Mouse (Mus musculus) retina, postnatal 1 day (tissue): ENCODE data around the gene Hprt.
"Not testable (repeated sequence)": the region's sequence is repeated elsewhere in the genome, so short reads cannot be mapped to it uniquely, and the experiment has no call there.

Experiments used
- DNase-seq: peaks from one replicate; pipeline ENCODE4 v3.0.0-alpha.2; 2012

The Hprt gene

DNA sequence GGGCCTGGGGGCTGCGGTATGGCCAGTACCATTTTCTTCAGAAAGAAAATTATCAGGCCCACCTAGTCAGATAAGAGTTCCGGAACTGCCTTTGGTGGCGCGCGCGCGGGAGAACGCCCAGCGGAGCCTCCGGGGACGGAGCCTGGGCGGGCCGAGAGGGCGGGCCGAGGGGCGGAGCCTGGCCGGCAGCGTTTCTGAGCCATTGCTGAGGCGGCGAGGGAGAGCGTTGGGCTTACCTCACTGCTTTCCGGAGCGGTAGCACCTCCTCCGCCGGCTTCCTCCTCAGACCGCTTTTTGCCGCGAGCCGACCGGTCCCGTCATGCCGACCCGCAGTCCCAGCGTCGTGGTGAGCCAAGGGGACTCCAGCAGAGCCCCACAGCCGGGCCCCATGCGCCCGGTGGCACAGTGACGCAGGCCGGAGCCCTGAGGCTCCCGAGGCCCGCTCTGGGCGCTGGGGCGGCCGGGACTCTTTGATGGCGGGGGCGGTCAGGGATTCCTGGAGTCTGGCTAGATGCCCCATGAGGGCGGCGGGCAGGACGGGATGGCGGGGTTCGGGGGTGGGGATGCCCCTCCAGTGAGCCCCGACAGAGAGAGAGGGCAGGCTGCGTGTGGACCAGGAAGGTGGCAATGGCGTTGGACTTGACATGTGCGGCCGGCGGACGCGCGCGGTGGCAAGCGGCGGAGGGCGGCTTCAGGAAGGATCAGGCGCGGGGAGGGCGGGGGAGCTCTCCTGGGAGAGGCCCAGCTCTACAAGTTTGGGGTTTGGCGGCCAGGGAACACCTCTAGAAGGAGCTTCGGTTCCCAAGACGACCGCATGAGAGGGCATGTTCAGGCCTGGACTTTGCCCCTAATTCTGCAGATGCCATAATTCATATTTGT lies at the start of gene Hprt:
Gene Hprt (plus strand): TSS at position 233 of the 879 bp plus-strand sequence.
- DNase-seq, result peak; percentile 89

DNA sequence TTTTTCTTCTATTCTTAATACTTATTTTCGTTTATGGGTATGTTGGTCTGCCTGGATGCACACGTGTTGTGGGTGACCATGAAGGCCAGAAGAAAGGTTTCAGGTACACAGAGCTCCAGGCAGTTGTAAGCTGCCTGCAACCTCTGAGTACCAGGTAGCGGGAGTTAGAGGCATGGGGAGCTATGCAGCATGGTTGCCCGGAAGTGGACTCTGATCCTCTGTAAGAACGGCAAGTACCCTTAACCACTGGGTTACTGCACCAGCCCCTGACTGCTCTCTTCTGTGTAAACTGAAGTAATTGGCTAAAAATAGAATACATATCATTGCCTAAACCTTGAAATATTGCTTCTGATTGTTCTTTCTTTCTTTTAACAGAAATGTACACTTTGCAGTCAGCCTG lies 42.4 kb upstream of the Hprt start:
- no peak for DNase-seq

- DNase-seq, result peak; percentile 15
Observed at GRCm38 (mm10) chrX:52949713-52950112, 38.2 kb upstream of the Hprt start.

DNA sequence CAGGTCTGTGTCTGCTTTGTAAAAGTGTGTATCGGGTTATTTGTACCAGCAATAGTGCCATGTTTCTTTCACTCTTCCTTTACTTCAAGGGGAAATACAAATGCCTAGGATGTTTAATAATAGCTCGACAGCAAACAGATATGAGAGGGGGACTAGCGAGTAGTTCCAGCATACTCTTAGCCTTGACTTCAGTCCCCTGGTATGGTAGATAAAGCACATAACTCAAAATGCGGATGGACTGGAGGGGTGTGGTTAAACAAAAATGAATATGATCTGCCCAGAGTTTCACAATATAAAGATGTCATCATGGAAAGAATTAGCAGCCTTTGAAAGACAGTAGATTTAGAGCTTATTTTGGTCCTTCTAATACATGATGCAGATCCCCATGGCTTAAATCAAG lies 31.0 kb upstream of the Hprt start:
- DNase-seq, result no peak

GRCm38 (mm10) chrX:52961559-52962110 lies 26.3 kb upstream of the Hprt start:
- peak; percentile 65 for DNase-seq

GRCm38 (mm10) chrX:52965149-52965548 lies 22.8 kb upstream of the Hprt start:
- DNase-seq, result no peak

DNA sequence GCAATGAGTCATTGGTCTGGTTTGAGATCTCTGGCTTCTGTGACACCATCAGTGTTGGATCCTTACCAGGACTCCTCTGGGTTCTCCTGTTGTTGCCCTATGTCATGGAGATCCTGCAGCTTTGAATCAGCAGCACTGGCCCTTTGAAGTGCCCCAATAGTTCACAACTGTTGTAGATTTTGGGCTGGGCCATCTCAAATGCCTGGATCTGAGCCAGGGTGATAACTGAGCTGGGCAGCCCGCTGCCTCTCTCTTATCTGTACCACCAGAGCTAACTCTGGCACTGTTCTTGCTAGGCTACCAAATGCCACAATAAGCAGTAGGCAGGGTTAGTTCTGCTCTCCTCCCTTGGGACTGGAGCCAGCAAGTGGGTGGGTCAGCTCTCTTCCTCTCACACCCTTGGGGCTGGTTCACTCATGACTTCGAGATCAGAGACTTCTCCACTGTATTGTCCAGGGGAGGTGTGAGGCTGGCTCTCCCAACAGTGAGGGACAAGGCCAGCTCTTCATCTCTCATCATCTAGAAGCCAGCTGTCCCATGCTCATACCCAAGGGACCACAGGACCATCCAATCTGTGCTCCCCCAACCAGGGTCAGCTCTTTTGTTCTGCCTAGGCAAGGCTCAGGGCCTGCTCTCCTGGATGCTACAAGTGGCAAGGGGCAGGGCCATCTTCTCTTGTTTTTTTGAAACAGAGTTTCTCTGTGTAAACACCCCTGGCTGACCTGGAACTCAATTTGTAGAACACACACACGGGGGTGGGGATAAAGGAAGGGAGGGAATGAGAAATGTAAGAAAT lies 16.5 kb upstream of the Hprt start:
- no peak for DNase-seq

GRCm38 (mm10) chrX:52972129-52972528 lies 15.8 kb upstream of the Hprt start:
- no peak for DNase-seq

DNA sequence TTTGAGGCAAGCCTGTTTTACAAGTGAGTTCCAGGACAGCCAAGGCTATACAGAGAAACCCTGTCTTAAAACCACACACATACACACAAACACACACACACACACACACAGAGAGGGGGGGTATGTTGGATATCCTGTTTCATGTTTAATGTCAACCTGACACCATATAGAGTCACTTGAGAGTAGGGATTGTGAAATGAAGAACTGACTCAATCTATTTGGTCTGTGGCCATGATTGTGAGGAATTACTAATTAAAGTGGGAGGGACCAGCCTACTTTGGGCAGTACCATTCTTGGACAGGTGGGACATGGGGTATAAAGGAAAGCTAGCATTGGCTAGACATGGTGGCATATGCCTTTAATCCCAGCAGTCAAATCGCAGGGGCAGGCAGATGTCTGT lies 15.3 kb upstream of the Hprt start:
- DNase-seq, result no peak

- DNase-seq, result no peak
Observed at GRCm38 (mm10) chrX:52978576-52978975, 9.4 kb upstream of the Hprt start.

GRCm38 (mm10) chrX:52981378-52981777 lies 6.6 kb upstream of the Hprt start:
- no peak for DNase-seq

DNA sequence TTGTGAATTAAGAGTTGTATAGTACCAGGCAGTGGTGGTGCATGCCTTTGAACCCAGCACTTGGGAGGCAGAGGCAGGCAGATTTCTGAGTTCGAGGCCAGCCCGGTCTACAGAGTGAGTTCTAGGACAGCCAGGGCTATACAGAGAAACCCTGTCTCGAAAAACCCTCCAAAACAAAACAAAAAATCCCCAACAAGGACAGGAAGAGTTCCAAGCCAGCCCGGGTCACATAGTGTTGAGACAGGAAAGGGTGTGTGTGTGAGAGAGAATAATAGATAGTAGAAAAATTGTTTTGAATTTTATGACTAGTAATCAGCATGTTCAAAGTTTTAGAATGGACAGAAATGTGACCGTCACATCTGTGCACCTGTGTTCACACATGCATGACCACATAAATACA lies 6.8 kb downstream of the Hprt start:
- DNase-seq, result not testable (repeated sequence)

- DNase-seq, result peak; percentile 28
Observed at GRCm38 (mm10) chrX:53004887-53005286, 16.9 kb downstream of the Hprt start.

DNA sequence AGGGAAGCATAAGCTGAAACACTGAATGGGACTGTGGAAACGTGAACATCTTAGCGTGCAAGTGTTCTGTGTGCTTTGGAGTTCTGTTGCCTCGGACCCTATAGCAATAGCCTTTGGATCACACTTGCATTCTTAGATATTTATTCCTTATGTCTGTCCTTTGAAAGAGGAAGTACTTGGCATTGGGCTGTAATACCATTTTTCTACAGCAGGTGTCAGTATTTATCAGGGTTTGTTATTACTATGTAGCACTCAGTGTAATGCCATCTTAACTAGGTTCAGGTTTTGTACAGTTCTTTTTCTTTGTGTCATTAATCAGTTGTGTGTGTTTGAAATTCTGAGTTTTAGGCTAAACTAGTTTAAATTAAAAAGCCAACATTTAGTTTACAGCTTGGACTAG lies 18.1 kb downstream of the Hprt start:
- DNase-seq, result peak; percentile 75

GRCm38 (mm10) chrX:53015549-53015948 lies 27.6 kb downstream of the Hprt start:
- no peak for DNase-seq

DNA sequence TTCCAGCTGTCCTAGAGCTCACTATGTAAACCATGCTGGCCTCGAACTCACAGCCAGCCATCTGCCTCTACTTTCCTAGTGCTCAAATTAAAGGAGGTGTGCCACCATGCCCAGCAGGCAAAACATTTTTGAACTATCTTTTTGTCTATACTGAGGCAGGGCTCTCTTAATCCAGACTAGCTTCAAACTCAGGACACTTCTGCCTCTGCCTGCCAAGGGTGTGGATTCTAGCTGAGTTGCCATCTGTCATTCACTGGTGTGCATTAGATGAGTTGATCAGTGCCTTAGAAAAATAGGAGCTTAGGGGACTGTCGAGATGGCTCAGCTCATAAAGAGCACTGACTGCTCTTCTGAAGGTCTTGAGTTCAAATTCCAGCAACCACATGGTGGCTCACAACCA lies 35.1 kb downstream of the Hprt start:
- DNase-seq, result no peak

- DNase-seq, result peak; percentile 31
Observed at GRCm38 (mm10) chrX:53024268-53024667, 36.3 kb downstream of the Hprt start.

DNA sequence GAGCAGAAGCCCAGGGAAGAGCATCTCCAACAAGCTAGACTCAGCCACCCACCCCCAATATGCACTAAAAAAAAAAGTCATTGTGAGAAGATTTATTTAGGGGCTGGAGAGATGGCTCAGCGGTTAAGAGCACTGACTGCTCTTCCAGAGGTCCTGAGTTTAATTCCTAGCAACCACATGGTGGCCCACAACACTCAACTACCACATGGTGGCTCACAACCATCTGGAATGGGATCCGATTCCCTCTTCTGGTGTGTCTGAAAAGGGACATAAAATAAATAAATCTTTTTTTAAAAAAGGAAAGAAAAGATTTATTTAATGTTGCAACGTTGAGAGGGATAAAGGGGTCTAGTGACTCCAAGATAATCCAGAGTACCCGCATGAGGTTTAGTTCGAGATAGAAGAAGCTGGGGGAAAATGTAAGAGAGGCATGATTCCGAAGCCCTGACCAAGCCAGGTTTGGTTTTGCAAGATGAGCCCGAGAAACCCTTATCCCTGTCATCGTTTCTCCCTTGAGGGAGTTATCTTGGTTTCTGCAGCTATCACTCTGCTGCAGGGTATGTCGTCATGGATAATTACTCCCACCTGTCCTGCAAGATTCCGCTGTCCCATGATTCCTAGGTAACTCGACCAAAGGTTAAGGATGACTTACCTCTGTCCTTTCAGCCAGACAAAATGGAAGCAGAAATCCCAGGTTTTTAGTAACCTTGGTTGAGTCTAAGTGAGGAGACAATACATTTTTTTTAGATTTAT lies 37.7 kb downstream of the Hprt start:
- no peak for DNase-seq

DNA sequence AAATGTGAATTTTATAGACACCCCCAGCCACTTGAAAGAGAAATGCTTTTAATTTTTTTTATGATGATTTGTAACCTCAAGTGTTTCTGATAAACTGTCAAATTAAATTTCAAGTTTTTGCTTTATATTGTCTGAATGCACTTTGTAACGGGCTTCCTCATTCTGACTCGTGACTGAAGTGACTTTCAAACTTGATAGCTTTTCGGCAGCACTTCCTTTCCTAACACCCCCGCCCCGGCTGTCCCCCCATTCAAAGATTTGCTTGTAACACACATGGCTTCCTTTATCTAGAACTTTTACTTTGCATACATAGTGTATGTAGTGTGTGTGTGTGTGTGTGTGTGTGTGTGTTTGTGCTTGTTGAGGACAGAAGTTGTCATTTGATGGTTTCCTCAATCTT lies 41.6 kb downstream of the Hprt start:
- no peak for DNase-seq

DNA sequence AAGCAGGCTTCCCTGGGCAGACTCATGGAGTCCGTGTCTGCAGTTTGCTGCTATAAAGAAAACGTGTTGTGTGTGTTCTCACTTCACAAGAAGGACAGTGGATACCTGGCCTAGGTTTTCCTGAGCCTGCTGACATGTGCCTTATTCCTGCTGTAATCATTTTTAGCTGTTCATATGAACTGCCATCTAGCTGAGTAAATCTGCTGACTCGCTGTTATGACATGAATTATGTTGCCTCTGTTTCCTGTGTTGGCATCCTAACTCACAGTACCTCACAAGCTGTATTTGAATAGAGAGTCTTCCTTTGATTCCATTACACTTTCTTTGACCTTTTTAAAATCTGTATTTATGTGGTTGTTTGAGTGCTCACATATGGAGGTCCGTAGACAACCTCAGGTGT lies 50.3 kb downstream of the Hprt start:
- DNase-seq, result no peak

GRCm38 (mm10) chrX:53039651-53040050 lies 51.7 kb downstream of the Hprt start:
- DNase-seq, result no peak

DNA sequence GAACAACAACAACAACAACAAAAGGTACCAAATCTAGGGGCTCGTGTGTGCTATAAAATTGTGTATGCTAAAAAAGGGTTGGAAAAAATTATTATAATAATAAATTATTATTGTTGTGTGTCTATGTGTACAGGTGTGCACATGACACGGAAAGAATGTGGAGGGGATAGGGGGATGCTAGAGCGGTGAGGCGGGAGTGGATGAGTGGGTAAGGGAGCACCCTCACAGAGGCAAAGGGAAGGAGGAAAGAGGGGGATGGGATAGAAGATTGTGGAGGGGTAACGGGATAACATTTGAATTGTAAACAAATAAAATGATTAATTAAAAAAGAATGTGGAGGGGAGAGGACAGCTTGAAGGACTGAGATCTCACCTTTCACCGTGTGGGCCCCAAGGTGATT lies 52.2 kb downstream of the Hprt start:
- no peak for DNase-seq

- peak; percentile 62 for DNase-seq
Observed at GRCm38 (mm10) chrX:53041006-53041405, 53.1 kb downstream of the Hprt start.
